Mouse (Mus musculus) heart, embryonic 11.5 days (tissue): ENCODE measurements around the gene B4galnt3. TPM values are rescaled to one million over a fixed set of nuclear protein-coding genes. Genes with fewer than 3 reads are reported as not detected.

ENCODE experiments used
- ATAC-seq: fragments of 200-750 bp; cut with Nextera tagmentation; replicated peaks from 2 replicates; pipeline ENCODE4 v1.8.0; 2017; ENCODE audit warnings: moderate library complexity; ENCODE audit not compliant: insufficient number of reproducible peaks, low FRiP score, low TSS enrichment
- H3K27ac ChIP-seq: fragments of 300-500 bp; sonication (generic); 2 replicates; pipeline ENCODE4 v1.5.1; 2014; ENCODE audit warnings: mild to moderate bottlenecking, low read depth, low read length
- H3K27me3 ChIP-seq: fragments of 300-500 bp; sonication (generic); 2 replicates; pipeline ENCODE4 v1.6.1; 2014; ENCODE audit warnings: mild to moderate bottlenecking, low read length, mixed read lengths; ENCODE audit not compliant: control insufficient read depth, insufficient read depth
- H3K36me3 ChIP-seq: fragments of 300-500 bp; sonication (generic); 2 replicates; pipeline ENCODE4 v1.6.1; 2014; ENCODE audit warnings: mild to moderate bottlenecking, low read length, moderate library complexity, mixed read lengths; ENCODE audit not compliant: control insufficient read depth, insufficient read depth
- H3K4me1 ChIP-seq: fragments of 300-500 bp; sonication (generic); 2 replicates; pipeline ENCODE4 v1.6.1; 2014; ENCODE audit warnings: low read length; ENCODE audit not compliant: control insufficient read depth, insufficient read depth
- H3K4me2 ChIP-seq: fragments of 300-500 bp; sonication (generic); 2 replicates; pipeline ENCODE4 v1.6.1; 2014; ENCODE audit warnings: mild to moderate bottlenecking, moderate library complexity
- H3K4me3 ChIP-seq: fragments of 300-500 bp; sonication (generic); 2 replicates; pipeline ENCODE4 v1.5.1; 2014; ENCODE audit warnings: low read depth, low read length
- H3K9ac ChIP-seq: fragments of 300-500 bp; sonication (generic); 2 replicates; pipeline ENCODE4 v1.6.1; 2014; ENCODE audit warnings: mild to moderate bottlenecking, low read depth, low read length, moderate library complexity
- H3K9me3 ChIP-seq: fragments of 300-500 bp; sonication (generic); replicated peaks from 2 replicates; pipeline ENCODE4 v1.6.1; 2016; ENCODE audit warnings: low read length; ENCODE audit not compliant: control insufficient read depth
- WGBS: fragments of 180-500 bp; shearing (Covaris S2); extraction: QIAGEN DNeasy Blood & Tissue Kit; methylation state at CpG from one replicate; pipeline ENCODE4 v1.1.7; 2014; ENCODE audit not compliant: insufficient replicate concordance; 5-methylcytosine and 5-hydroxymethylcytosine counted together
- polyA plus RNA-seq: library from polyadenylated mRNA; unstranded; fragments of >200 nt; fragmentation: Nextera tagmentation; extraction: Ambion mirVana; gene quantifications from 2 replicates; pipeline ENCODE4 v1.2.1, GENCODE M21; 2014

B4galnt3 gene
- polyA plus RNA-seq, result 0.17 and 0.19 TPM in 2 replicates

- Histone ChIP-seq H3K4me3 (peak within 1 kb of the TSS; percentile 68), H3K36me3 (no peaks in the 10 kb centered on the region), H3K4me2 (peak within 1 kb of the TSS; percentile 99), H3K4me1 (peaks cover 5% of the 10 kb centered on the region; the same call in 1 of the 2 replicates), H3K9me3 (0 out of 2 replicates have a peak, but pooled peaks cover 2% of the 10 kb centered on the region), H3K27me3 (peaks cover 33% of the 10 kb centered on the region), H3K27ac (no peak within 1 kb of the TSS), H3K9ac (peak within 1 kb of the TSS; percentile 65)
- peak; percentile 42; the same call in 1 of the 2 replicates for ATAC-seq
- WGBS, result under 1% methylated on average over 69 of the region's 79 CpGs
Measured at GRCm38 (mm10) chr6:120294056-120294784, at the start of gene B4galnt3, which contains the start of gene D330020A13Rik. B4galnt3 (minus strand) TSS chr6:120294559. D330020A13Rik (plus strand) TSS chr6:120294364.

GRCm38 (mm10) chr6:120343992-120344391 lies 49.6 kb upstream of the B4galnt3 start:
- ATAC-seq, result no peak
- H3K9me3 ChIP-seq, result no peaks in the 10 kb centered on the region
- no peaks in the 10 kb centered on the region for H3K27me3 ChIP-seq
- H3K4me1 ChIP-seq, result no peaks in the 10 kb centered on the region
- H3K9ac ChIP-seq, result no peak overlapping the region
- H3K4me2 ChIP-seq, result no peak overlapping the region
- H3K36me3 ChIP-seq, result peaks cover 26% of the 10 kb centered on the region
- no peak overlapping the region for H3K4me3 ChIP-seq
- WGBS, result 73% methylated on average over 1 of the region's 1 CpGs
- H3K27ac ChIP-seq, result no peak overlapping the region

GRCm38 (mm10) chr6:120332351-120332750 lies 38.0 kb upstream of the B4galnt3 start:
- Histone ChIP-seq H3K9ac (no peak overlapping the region), H3K4me2 (no peak overlapping the region), H3K9me3 (no peaks in the 10 kb centered on the region), H3K4me3 (no peak overlapping the region), H3K27me3 (no peaks in the 10 kb centered on the region), H3K36me3 (peaks cover 20% of the 10 kb centered on the region), H3K27ac (no peak overlapping the region), H3K4me1 (no peaks in the 10 kb centered on the region)
- ATAC-seq, result no peak
- 72% methylated on average over 2 of the region's 2 CpGs for WGBS

GRCm38 (mm10) chr6:120324295-120324927 lies 30.1 kb upstream of the B4galnt3 start:
- H3K27ac ChIP-seq, result no peak overlapping the region
- no peak overlapping the region for H3K9ac ChIP-seq
- ATAC-seq, result no peak
- H3K9me3 ChIP-seq, result no peaks in the 10 kb centered on the region
- H3K4me2 ChIP-seq, result no peak overlapping the region
- H3K36me3 ChIP-seq, result peaks cover 3% of the 10 kb centered on the region; the same call in 1 of the 2 replicates
- WGBS, result 28% methylated on average over 6 of the region's 6 CpGs
- H3K4me1 ChIP-seq, result no peaks in the 10 kb centered on the region
- H3K4me3 ChIP-seq, result no peak overlapping the region
- H3K27me3 ChIP-seq, result no peaks in the 10 kb centered on the region

GRCm38 (mm10) chr6:120320369-120320768 lies 26.0 kb upstream of the B4galnt3 start:
- Histone ChIP-seq H3K36me3 (peaks cover 3% of the 10 kb centered on the region; the same call in 1 of the 2 replicates), H3K9me3 (no peaks in the 10 kb centered on the region), H3K27ac (no peak overlapping the region), H3K4me3 (no peak overlapping the region), H3K4me1 (no peaks in the 10 kb centered on the region), H3K9ac (no peak overlapping the region), H3K27me3 (no peaks in the 10 kb centered on the region), H3K4me2 (no peak overlapping the region)
- WGBS, result 62% methylated on average over 2 of the region's 2 CpGs
- no peak for ATAC-seq

- ATAC-seq, result no peak
- Histone ChIP-seq H3K4me2 (no peak overlapping the region), H3K27ac (no peak overlapping the region), H3K27me3 (no peaks in the 10 kb centered on the region), H3K36me3 (no peaks in the 10 kb centered on the region), H3K9ac (no peak overlapping the region), H3K9me3 (no peaks in the 10 kb centered on the region), H3K4me1 (no peaks in the 10 kb centered on the region), H3K4me3 (no peak overlapping the region)
- 85% methylated on average over 9 of the region's 9 CpGs for WGBS
Measured at GRCm38 (mm10) chr6:120319129-120319528, 24.8 kb upstream of the B4galnt3 start.

GRCm38 (mm10) chr6:120318303-120318940 lies 24.1 kb upstream of the B4galnt3 start:
- Histone ChIP-seq H3K4me3 (no peak overlapping the region), H3K36me3 (no peaks in the 10 kb centered on the region), H3K27me3 (no peaks in the 10 kb centered on the region), H3K9ac (no peak overlapping the region), H3K4me2 (no peak overlapping the region), H3K9me3 (no peaks in the 10 kb centered on the region), H3K4me1 (no peaks in the 10 kb centered on the region), H3K27ac (no peak overlapping the region)
- ATAC-seq, result no peak
- WGBS, result 78% methylated on average over 11 of the region's 11 CpGs

- Histone ChIP-seq H3K27me3 (0 out of 2 replicates have a peak, but pooled peaks cover 2% of the 10 kb centered on the region), H3K4me1 (peaks cover 13% of the 10 kb centered on the region; the same call in 1 of the 2 replicates), H3K4me3 (no peak overlapping the region), H3K27ac (no peak overlapping the region), H3K36me3 (no peaks in the 10 kb centered on the region), H3K9me3 (no peaks in the 10 kb centered on the region), H3K9ac (no peak overlapping the region), H3K4me2 (no peak overlapping the region)
- WGBS, result 72% methylated on average over 5 of the region's 5 CpGs
- ATAC-seq, result no peak
Measured at GRCm38 (mm10) chr6:120312443-120312842, 18.1 kb upstream of the B4galnt3 start.
